Mouse (Mus musculus) mesoderm, embryonic 11.5 days (tissue): ENCODE results near the gene Lrfn4.

Source experiments
- DNase-seq: peaks from one replicate; pipeline ENCODE4 v3.0.0-alpha.2; 2012; ENCODE audit warnings: low read depth, low spot score

The Lrfn4 gene

DNA sequence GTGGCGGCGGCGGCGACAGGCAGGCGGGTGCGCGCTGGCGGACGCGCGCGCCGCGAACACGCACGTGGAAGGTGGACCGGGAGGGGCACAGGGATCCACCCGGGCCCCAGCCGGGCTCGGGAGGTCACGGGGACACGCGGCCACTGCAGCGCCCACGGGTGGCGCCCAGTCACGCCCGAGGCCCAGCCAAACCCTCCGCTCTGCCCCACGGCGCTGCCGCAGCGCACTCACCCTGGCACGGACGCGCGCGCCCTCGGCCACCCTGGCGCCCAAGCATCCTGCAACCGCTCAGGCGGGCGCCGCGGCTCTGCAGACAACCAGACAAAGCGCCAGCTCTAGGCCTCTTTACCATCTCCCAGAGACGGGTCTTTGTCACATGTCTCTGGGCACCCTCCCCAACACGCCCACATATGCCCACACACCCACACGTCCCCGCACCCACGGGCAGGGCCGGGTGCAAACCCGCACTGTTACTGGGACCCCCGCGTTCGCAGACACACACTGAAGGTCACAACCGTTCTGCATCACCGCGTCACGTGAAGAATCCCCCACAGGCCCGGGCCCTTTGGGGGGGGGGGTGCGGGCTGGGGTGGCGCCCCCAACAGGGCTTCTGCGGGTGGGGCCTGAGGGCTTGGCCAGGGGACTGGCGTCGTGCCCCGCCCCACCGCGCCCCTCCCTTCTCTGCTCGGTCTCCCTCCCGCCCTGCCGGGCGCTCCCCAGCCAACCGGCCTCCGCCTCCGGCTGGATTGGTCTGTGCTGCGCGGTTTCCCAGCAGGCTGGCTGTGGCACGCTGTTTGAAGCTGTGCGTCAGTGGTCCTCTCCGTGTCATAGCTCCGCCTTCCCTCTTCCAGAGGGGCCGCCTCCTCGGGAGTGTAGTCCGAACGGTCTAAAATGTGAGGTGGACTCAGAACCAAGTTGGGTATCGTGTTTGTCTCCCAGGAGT, at the start of gene Lrfn4:
Gene Lrfn4, minus strand, starts transcription at position 517 of the 943 bp plus-strand sequence.
- DNase-seq = peak; percentile 96

DNA sequence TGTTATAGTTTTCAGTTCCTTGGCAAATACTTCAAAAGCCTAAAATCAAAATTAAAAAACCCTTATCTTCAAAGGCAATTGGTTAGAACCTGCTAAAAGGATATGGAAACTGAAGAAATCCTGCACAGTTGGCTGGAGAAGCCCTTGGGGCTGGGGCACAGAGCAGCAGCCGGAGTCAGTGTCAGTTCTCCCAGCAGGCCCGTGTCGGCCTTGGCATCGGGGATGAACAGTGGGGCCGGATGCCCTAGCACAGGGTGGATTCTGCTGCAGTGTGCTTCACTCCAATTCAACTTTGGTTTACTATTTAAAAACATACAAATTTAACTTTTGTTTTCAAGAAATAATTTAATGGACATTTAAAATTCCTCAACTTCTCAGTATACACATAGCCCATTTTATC, 42.7 kb upstream of the Lrfn4 start:
- DNase-seq = no peak

DNA sequence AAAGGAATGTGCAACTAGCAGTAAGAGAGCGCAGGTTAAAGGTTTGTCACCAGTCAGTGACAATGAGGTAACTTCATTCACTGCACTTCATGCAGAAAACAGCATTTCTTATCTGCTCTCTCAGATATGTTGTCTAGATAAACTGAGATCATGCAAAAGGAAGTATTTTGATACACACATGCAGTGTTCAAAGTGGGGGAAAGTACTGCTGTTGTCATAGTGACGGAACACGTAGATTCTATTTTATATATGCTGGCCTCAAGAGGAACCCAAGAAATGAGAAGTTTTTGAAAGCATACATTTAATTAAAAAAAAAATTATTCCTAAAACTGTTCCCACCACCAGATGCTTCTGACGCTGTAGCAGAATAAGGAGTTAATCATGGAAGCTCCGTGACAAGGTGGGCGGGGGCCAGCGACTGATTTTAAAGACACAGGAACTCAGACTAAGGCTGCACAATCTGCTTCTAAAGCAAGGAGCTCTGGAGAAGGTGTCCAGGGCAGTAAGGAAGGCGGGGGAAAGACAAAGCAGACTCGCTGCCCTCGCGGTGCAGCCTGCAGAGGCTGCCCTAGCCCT, 31.5 kb upstream of the Lrfn4 start:
- DNase-seq = no peak

DNA sequence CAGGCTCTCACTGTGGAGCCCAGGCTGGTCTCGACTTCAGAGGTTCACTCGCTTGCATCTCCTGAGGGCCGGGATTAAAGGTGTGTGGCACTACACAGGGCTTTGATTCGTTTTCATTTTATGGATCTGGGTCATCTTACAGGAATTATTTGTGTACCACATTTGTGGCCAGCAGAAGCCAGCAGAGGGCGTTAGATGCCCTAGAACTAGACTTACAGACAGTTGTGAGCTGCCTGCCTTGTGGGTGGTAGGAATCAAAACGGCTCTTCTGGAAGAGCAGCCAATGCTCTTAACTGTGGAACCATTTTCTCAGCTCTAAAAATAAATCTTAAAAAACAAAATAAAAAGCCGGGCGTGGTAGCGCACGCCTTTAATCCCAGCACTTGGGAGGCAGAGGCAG, 28.8 kb upstream of the Lrfn4 start:
- peak; percentile 52 for DNase-seq

DNA sequence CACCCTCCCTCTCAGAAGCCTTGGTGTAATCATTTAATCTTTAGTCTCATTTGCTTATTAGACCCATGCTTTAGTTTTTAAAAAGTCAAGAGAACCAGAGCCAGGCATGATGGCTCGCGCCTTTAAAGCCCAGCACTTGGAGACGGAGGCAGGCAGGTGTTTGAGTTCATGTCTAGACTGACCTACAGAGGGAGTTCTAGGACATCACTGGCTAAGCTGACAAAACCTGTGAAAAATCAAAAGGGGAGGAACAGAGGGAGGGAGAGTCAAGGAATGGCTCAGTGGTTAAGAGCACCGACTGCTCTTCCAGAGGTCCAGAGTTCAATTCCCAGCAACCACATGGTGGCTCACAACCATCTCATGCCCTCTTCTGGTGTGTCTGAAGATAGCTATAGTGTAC, 20.5 kb upstream of the Lrfn4 start:
- DNase-seq = no peak

DNA sequence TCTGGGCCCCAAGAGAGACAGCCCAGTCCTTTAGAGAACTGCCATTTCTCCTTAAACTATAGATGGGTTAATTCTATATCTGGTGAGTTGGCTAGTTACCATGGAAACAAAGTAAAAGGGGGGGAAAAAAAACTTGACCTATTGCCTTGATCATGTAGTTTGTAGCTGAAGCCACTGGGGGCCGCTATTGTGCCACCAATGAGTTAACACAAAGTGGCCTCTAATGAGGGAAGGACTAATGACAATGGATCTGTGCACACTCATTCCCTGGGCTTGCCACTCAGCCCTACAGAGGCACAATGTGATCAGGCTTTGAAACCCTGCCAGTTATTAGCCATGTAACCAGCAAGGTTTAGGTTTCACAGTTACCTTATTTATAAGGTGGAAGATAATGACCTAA, 13.4 kb upstream of the Lrfn4 start:
- DNase-seq = peak; percentile 83

- no peak for DNase-seq
Measured at GRCm38 (mm10) chr19:4625829-4626535, 10.5 kb upstream of the Lrfn4 start.

DNA sequence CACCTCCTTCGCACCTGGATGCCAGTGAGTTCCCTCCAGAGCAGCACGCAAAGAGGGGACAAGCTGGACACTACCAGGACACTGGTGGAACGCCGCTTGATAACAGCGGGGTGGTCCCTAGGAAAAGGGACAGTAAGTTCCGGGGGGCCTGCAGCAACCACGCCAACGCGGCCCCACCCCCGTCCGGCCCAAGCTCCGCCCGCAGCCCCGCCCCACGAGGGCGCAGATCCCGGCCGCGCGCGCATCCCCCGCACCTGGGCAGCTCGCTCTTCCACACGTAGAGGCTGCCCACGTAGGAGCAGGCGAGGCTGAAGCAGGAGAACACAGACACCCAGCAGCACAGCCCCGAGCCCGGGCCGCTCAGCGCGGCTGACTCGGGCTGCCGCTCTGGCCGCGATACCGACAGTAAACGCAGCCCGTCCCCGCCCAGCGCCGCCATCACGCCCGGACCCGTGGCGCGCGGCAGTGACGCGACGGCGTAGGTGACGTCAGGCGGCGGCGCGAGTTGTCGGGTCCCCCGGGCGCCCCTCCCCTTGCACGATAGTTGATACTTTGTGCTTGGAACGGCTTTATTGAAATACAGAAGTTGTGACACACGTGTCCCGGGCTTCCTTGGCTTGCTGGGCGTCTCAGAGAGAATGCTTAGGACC, 9.8 kb upstream of the Lrfn4 start, which contains the start of gene Rce1:
Gene Rce1, minus strand, starts transcription at position 463 of the 650 bp plus-strand sequence.
- DNase-seq = peak; percentile 88

- DNase-seq = peak; percentile 4
Measured at GRCm38 (mm10) chr19:4624406-4625178, 9.1 kb upstream of the Lrfn4 start.

- no peak for DNase-seq
Measured at GRCm38 (mm10) chr19:4624006-4624405, 8.5 kb upstream of the Lrfn4 start.

- DNase-seq = no peak
Measured at GRCm38 (mm10) chr19:4623419-4623818, 8.0 kb upstream of the Lrfn4 start.

- no peak for DNase-seq
Measured at GRCm38 (mm10) chr19:4622780-4623179, 7.3 kb upstream of the Lrfn4 start.

- DNase-seq = no peak
Measured at GRCm38 (mm10) chr19:4620721-4621120, 5.3 kb upstream of the Lrfn4 start.

GRCm38 (mm10) chr19:4619461-4619860, 4.0 kb upstream of the Lrfn4 start:
- no peak for DNase-seq

- peak; percentile 30 for DNase-seq
Measured at GRCm38 (mm10) chr19:4618183-4618582, 2.7 kb upstream of the Lrfn4 start.

- no peak for DNase-seq
Measured at GRCm38 (mm10) chr19:4616546-4616945, 1.1 kb upstream of the Lrfn4 start.

GRCm38 (mm10) chr19:4614305-4615150, 939 bp downstream of the Lrfn4 start:
- peak; percentile 45 for DNase-seq

DNA sequence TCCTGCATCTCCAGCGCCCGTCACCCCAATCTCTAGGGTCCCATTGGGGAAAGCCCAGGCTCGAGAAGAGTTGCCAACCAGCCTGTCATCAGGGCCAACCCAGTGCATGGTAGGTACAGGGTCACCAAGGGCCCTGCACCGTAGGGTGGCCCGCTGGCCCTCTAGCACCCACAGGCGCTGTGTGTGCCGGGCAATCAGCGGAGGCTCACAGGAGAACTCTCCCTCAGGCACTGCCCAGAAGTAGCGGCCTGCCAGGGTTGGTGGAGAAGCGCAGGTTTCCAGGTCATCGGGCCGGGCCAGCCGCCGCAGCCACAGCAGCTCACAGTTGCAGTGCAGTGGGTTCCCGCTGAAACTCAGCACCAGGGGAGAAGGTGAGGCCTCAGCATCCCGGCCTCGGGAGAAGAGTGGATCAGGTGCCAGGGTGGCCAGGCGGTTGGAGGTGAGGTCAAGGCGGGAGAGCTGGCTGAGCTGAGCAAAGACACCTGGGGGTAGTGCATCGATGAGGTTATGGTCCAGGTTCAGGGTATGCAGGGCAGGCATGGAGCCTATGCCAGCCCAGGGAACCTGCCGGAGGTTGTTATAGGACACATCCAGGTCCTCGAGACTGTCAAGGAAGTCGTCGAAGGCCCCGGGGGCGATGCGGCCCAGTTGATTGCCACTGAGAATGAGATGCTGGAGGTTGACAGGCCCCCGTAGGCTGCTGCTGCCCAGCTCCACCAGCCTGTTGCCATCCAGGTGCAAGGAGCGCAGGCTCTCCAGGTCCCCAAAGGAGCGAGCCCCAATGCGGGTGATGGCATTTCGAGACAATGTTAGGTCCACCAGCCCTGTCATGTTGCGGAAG, 1.8 kb downstream of the Lrfn4 start:
- DNase-seq = no peak
